Mouse (Mus musculus) T-cell, adult 2 months (primary cell): ENCODE results near the gene Mt1.

Source experiments
- DNase-seq: peaks from one replicate; pipeline ENCODE4 v3.0.0; 2022; ENCODE audit warnings: low spot score

The Mt1 gene

GRCm38 (mm10) chr8:94205736-94206135 lies 26.9 kb downstream of the Mt1 start:
- DNase-seq: no peak

- no peak for DNase-seq
Measured at GRCm38 (mm10) chr8:94206256-94206655, 27.4 kb downstream of the Mt1 start.

- DNase-seq: no peak
Measured at GRCm38 (mm10) chr8:94207491-94207890, 28.6 kb downstream of the Mt1 start.

GRCm38 (mm10) chr8:94209639-94210038 lies 30.8 kb downstream of the Mt1 start:
- no peak for DNase-seq

- DNase-seq: no peak
Measured at GRCm38 (mm10) chr8:94210225-94210624, 31.3 kb downstream of the Mt1 start.

GRCm38 (mm10) chr8:94213819-94214218 lies 34.9 kb downstream of the Mt1 start:
- DNase-seq: no peak

- peak; percentile 90 for DNase-seq
Measured at GRCm38 (mm10) chr8:94214252-94215173, 35.6 kb downstream of the Mt1 start, which contains the start of gene Nup93. Gene Nup93, plus strand, starts transcription at chr8:94214564.

GRCm38 (mm10) chr8:94227381-94227939 lies 48.6 kb downstream of the Mt1 start:
- no peak for DNase-seq
